Mouse (Mus musculus): Measurements from ENCODE around the gene Sorcs3.

DNA sequence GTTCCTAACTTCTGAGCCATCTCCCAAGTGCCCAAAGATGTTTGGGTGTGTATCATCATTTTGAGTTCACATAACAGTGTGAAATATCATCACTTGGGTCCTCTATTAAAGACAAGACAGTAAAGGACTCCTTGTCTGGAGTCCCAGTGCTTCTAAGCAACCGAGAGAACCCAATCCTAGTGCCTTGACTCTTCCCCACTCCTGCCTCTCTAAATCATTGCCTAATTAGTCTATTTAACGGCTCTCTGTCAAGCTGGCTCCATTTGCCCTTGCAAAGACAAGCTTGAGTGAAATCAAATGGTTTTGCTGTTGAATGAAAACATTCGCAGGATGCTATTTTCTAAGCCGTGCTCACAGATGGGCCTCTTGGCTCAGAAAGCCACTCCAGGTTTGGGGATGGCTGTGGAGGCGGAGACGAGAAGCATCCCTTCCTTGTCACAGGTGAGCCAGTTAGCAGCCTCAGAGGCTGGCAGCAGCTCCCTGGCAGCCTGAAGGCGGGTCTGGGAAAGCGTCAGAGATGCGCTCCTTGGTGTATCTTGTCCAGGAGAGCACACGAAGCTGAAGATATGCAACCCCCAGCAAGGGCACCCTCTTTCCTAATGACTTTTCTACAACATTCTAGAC, 79.9 kb downstream of the Sorcs3 start:
- TF ChIP-seq CTCF (conservative IDR thresholded peaks at IDR 0.05; ENCODE audit: low read length) (no peak), NANOG (IDR thresholded peaks at IDR 0.05; ENCODE audit: borderline replicate concordance, low read length) (no peak), POU5F1 (IDR thresholded peaks at IDR 0.05; ENCODE audit: borderline replicate concordance, low read length) (no peak)
